Mouse (Mus musculus) erythroblast, embryonic 14.5 days (primary cell): ENCODE results near the gene Tmem274.

Experiments used
- GATA1 ChIP-seq: IDR thresholded peaks from 2 replicates; pipeline ENCODE4 v1.6.1; 2012; ENCODE audit warnings: low read length, inconsistent platforms, mixed read lengths
- TAL1 ChIP-seq: IDR thresholded peaks from 3 replicates; pipeline ENCODE4 v1.6.1; 2012; ENCODE audit warnings: low read length, inconsistent platforms, mixed read lengths

- TF ChIP-seq TAL1, result no peak
- no peak for TF ChIP-seq GATA1
Measured at GRCm38 (mm10) chr4:149521258-149521657, 44.1 kb downstream of the Tmem274 start.
